Mouse (Mus musculus) lung, adult 2 months (tissue): Measurements from ENCODE around the gene Zfp771.
"Not testable (repeated sequence)": the region's sequence is repeated elsewhere in the genome, so short reads cannot be mapped to it uniquely, and the experiment has no call there.

Experiments
- CTCF ChIP-seq: fragments of 200-500 bp; IDR thresholded peaks from 2 replicates; pipeline ENCODE4 v1.5.1; 2011; ENCODE audit warnings: mild to moderate bottlenecking, low read length, control low read depth; ENCODE audit not compliant: insufficient read depth
- POLR2A ChIP-seq: fragments of 200-500 bp; IDR thresholded peaks from 2 replicates; pipeline ENCODE4 v1.6.1; 2011; ENCODE audit warnings: low read depth, mild to moderate bottlenecking, control low read depth, low read length, borderline replicate concordance; ENCODE audit errors: extremely low read depth

- TF ChIP-seq CTCF, POLR2A: not testable (repeated sequence)
These were observed 6.4 kb downstream of the Zfp771 start for GRCm38 (mm10) chr7:127250511-127250910.
